Mouse (Mus musculus): ENCODE results near the gene Nrbf2.

GRCm38 (mm10) chr10:67298856-67299255, 13.8 kb upstream of the Nrbf2 start:
- TF ChIP-seq E2F4 (IDR thresholded peaks at IDR 0.05; ENCODE audit: insufficient read depth), result no peak
- TF ChIP-seq REST (IDR thresholded peaks at IDR 0.05; ENCODE audit: insufficient read depth, insufficient read length), result no peak
- no peak for TF ChIP-seq MYOD1 (IDR thresholded peaks at IDR 0.05; ENCODE audit: control insufficient read depth in 1 of 3, insufficient read length in 2 of 3, low read depth in 2 of 3)
- no peak for TF ChIP-seq POLR2A (IDR thresholded peaks at IDR 0.05; ENCODE audit: insufficient read length, low read depth)
- no peak for TF ChIP-seq MAX (IDR thresholded peaks at IDR 0.05; ENCODE audit: low read depth)
- no peak for TF ChIP-seq TCF12 (IDR thresholded peaks at IDR 0.05; ENCODE audit: insufficient read depth, poor library complexity, severe bottlenecking)
- TF ChIP-seq USF1 (IDR thresholded peaks at IDR 0.05; ENCODE audit: low read depth), result no peak
- no peak for TF ChIP-seq POLR2AphosphoS2 (IDR thresholded peaks at IDR 0.05; ENCODE audit: insufficient read length, low read depth)
- no peak for TF ChIP-seq MYOG (IDR thresholded peaks at IDR 0.05; ENCODE audit: control insufficient read depth in 1 of 3, insufficient read depth in 1 of 3, insufficient read length in 2 of 3, low read depth in 2 of 3)
- no peak for TF ChIP-seq CEBPB (IDR thresholded peaks at IDR 0.05; ENCODE audit: insufficient read depth, poor library complexity, severe bottlenecking)
- no peak for TF ChIP-seq SRF (IDR thresholded peaks at IDR 0.05; ENCODE audit: control insufficient read depth, insufficient read length, low read depth)

All from myocyte (in vitro differentiated cells).